Mouse (Mus musculus) lung, postnatal 0 days (tissue): ENCODE results near the gene Amot.

Experiments used
- CTCF ChIP-seq: IDR thresholded peaks from 2 replicates; pipeline ENCODE4 v1.5.1; 2016; ENCODE audit warnings: antibody characterized with exemption, mild to moderate bottlenecking
- EP300 ChIP-seq: IDR thresholded peaks from 2 replicates; pipeline ENCODE4 v1.6.1; 2016; ENCODE audit warnings: antibody characterized with exemption, mild to moderate bottlenecking, control low read depth

DNA sequence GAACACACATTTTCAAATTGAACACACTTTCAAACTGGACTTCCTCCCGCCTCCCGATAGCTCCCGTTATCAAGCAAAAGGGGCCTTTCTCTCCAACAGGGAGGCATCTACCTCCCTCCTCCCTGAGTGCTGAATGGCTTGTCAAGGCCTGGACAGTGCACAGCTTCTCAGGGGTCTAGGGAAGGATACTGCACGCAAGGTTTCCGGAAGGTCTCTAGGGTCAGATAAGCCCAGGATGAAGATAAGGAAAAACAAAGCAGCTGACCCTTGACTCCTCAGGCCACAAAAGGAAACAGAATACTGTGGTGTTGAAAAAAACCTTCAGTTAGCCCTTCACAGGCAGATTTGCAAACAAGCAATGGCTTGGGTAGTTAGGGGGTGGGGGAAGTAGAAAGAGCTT, 22.6 kb downstream of the Amot start:
- TF ChIP-seq CTCF (no peak), EP300 (no peak)
